Mouse (Mus musculus) ES-E14 (cell line): ENCODE data around the gene Chd4. TPM values are rescaled to one million over a fixed set of nuclear protein-coding genes. Genes with fewer than 3 reads are reported as not detected.

ENCODE experiments used
- DNase-seq: peaks from one replicate; pipeline ENCODE4 v3.0.0-alpha.2; 2013; ENCODE audit warnings: low read depth, low spot score
- H3K27ac ChIP-seq: 2 replicates; pipeline ENCODE4 v1.5.1; 2012; ENCODE audit warnings: low read depth, mild to moderate bottlenecking, low read length, moderate library complexity, mixed read lengths; ENCODE audit not compliant: poor library complexity, insufficient read depth, severe bottlenecking
- H3K36me3 ChIP-seq: 2 replicates; pipeline ENCODE4 v1.6.1; 2012; ENCODE audit warnings: mild to moderate bottlenecking, low read length, moderate library complexity, mixed read lengths; ENCODE audit not compliant: control insufficient read depth, poor library complexity, insufficient read depth, severe bottlenecking
- H3K4me1 ChIP-seq, 2 experiments: fragments of 150-350 bp in 1 of 2; sonication (generic) in 1 of 2; 2 replicates each; pipeline ENCODE4 v1.6.1; 2012; ENCODE audit warnings: low read length in 2 of 2, mild to moderate bottlenecking in 1 of 2, mixed read lengths in 1 of 2; ENCODE audit not compliant: control insufficient read depth in 2 of 2, insufficient read depth in 2 of 2, poor library complexity in 1 of 2
- H3K4me3 ChIP-seq, 2 experiments: fragments of 150-350 bp in 1 of 2; sonication (generic) in 1 of 2; 2 replicates each; pipeline ENCODE4 v1.5.1; 2012; ENCODE audit warnings: low read length in 2 of 2, low read depth in 1 of 2, mild to moderate bottlenecking in 1 of 2, mixed read lengths in 1 of 2; ENCODE audit not compliant: insufficient read depth in 1 of 2, poor library complexity in 1 of 2, severe bottlenecking in 1 of 2
- H3K9ac ChIP-seq: 2 replicates; pipeline ENCODE4 v1.6.1; 2012; ENCODE audit warnings: low read depth, mild to moderate bottlenecking, low read length, mixed read lengths; ENCODE audit not compliant: poor library complexity, insufficient read depth, severe bottlenecking
- H3K9me3 ChIP-seq: fragments of 150-350 bp; sonication (generic); 2 replicates; pipeline ENCODE4 v1.6.1; 2012; ENCODE audit warnings: low read depth, mild to moderate bottlenecking, low read length; ENCODE audit not compliant: control insufficient read depth, insufficient read depth
- CHD2 ChIP-seq: IDR thresholded peaks from 2 replicates; pipeline ENCODE4 v1.6.1; 2014; ENCODE audit warnings: mild to moderate bottlenecking, low read depth, low read length, inconsistent platforms
- HCFC1 ChIP-seq: IDR thresholded peaks from 2 replicates; pipeline ENCODE4 v1.6.1; 2012; ENCODE audit warnings: low read length, inconsistent platforms, borderline replicate concordance; ENCODE audit not compliant: insufficient read depth
- MAFK ChIP-seq: IDR thresholded peaks from 2 replicates; pipeline ENCODE4 v1.6.1; 2014; ENCODE audit warnings: mild to moderate bottlenecking, low read depth, low read length, inconsistent platforms; ENCODE audit not compliant: insufficient read depth
- ZC3H11A ChIP-seq: IDR thresholded peaks from 2 replicates; pipeline ENCODE4 v1.6.1; 2012; ENCODE audit warnings: low read depth, mild to moderate bottlenecking, inconsistent platforms, low read length, borderline replicate concordance
- ZNF384 ChIP-seq: IDR thresholded peaks from 2 replicates; pipeline ENCODE4 v1.6.1; 2012; ENCODE audit warnings: low read depth, low read length, inconsistent platforms
- in situ Hi-C, 2 experiments: fragments of 600-800 bp; cut with MboI; formaldehyde crosslinking; loops; one replicate each; pipeline ENCODE4 v1.15.1; 2025; ENCODE audit warnings: low sequenced_read_pairs in 2 of 2, inconsistent platforms in 1 of 2; ENCODE audit not compliant: unreplicated experiment in 2 of 2
- total RNA-seq: library from RNA; depleted of rRNA; stranded (reverse); fragments of 300-350 nt; gene quantifications from 2 replicates; pipeline ENCODE4 v1.2.3, GENCODE M21; 2012

Chd4 gene
- total RNA-seq, 1 experiment = 344 TPM

DNA sequence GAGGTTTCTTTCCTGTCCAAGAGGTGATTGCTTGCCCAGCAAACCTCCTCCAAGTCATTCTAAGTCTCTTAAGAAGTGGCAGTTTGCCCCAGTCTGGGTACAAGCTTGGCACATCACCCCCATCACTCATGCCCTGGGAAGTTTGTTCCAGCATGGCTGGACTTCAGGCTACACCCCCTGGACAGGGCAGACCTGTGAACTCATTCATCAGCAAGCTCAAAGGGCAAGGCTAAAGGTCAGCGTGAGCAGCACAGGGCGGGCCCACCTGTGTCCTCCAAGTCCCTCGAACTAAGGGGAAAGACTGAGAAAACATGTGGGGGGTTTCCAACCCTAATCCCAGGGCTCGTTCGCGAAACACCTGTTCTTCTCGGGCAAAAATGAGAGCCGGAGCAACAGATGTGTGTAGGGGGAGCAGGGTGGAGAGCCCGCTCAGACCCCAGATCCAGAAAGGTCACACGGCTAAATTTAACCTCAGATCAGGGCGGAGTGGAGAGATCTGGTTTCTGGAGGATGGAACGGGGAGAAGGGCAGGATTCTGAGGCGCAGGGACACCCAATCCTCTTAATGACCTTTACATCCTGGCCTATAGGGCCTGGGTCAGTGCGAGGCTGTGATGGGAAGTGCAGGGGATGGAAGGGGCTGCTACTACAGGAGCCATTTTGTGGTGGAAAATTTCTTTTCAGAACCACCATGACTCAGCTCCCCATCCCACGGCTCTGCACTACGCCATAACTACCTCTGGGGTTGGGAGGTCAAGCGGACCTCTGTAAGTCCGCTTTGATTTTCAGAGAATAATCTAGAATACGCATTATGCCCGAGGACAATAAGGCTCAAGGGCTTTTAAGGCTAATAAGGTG lies 68.2 kb downstream of the Chd4 start:
- peak overlapping the region; percentile 97 for H3K27ac ChIP-seq
- H3K9ac ChIP-seq = peak overlapping the region; percentile 98
- in situ Hi-C loops = no loop called here
- TF ChIP-seq CHD2 (no peak), ZNF384 (no peak), MAFK (peak; percentile 68), ZC3H11A (no peak), HCFC1 (no peak)
- peaks cover 44% of the 10 kb centered on the region for H3K36me3 ChIP-seq
- H3K9me3 ChIP-seq = no peaks in the 10 kb centered on the region
- H3K4me1 ChIP-seq = peaks cover 0 to 14% of the 10 kb centered on the region in 2 experiments; a peak in 2 of 4 replicates
- DNase-seq = no peak
- peak overlapping the region; percentile 87 to 99 for H3K4me3 ChIP-seq

DNA sequence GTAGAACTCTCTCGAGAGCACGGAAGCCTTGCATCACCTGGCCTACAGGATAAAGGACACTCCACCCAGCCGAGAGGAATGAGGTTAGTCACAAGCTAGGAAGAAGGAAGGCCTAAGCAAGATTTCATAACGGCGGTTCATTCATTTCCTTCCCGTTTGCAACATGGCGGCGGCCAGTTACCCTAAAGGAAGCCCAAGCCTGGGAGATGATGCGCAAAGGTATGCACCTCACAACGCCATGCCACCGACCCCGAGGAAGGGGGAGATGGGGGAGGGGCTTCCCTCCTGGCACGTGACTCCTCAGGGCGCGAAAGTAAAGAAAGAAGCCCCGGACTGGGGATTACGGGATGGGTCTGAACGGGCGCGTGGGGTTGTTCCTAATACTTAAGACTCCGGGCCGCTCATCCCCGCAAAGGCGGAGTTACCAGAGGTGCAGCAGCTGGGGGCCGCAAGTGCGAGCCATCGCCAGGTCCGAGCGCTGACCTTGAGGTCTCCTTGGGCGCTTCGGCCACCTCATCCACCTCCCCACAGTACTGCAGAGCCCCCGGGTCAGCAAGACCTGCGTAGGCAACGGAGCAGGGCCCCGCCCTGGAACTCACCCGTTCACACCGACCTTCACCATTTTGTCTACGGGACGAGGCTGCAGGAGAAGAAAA lies 69.0 kb downstream of the Chd4 start:
- Histone ChIP-seq H3K27ac (peak overlapping the region; percentile 97), H3K36me3 (peaks cover 51% of the 10 kb centered on the region), H3K4me3 (peak overlapping the region; percentile 87 to 99), H3K4me1 (peaks cover 0 to 16% of the 10 kb centered on the region in 2 experiments; a peak in 2 of 4 replicates), H3K9me3 (no peaks in the 10 kb centered on the region), H3K9ac (peak overlapping the region; percentile 98)
- in situ Hi-C loops = no loop called here
- TF ChIP-seq MAFK (no peak), HCFC1 (0 out of 2 replicates have a peak, but pooled peaks have one; percentile 30), ZNF384 (no peak), ZC3H11A (no peak)
- DNase-seq = peak; percentile 77

DNA sequence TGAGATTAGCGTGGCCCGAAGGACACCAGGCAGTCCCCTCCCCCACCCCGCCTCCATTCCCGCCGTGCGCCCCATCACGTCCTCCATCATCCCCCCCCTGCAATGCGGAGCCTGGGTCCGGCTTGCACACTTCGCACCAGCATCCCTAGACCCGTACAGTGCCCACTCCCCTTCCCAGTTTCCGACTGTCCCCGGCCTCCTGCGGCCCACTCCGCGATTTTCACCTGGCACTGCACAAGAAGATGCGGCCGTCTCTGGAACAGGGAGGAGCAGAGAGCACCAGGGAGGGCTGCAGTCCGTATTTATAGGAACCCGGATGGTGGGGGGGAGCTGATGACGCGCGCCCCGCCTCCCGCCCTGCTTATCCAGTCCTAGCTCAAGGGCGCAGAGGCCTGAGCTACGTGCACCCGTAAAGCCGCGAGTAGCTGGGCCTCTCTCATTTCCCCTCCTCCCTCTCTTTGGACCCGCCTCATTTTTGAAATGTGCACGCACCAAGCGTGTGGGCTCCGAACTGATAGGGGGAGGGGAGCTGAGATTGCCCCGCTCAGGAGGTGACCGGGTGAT lies 69.6 kb downstream of the Chd4 start:
- Histone ChIP-seq H3K4me3 (peak overlapping the region; percentile 87 to 99), H3K9ac (peak overlapping the region; percentile 98), H3K9me3 (no peaks in the 10 kb centered on the region), H3K27ac (peak overlapping the region; percentile 97), H3K36me3 (peaks cover 53% of the 10 kb centered on the region), H3K4me1 (peaks cover 2 to 18% of the 10 kb centered on the region in 2 experiments; a peak in 1 of 4 replicates)
- in situ Hi-C loops = no loop called here
- TF ChIP-seq MAFK (0 out of 2 replicates have a peak, but pooled peaks have one; percentile 37), ZNF384 (no peak), ZC3H11A (no peak), HCFC1 (peak; percentile 63; the same call in 1 of the 2 replicates), CHD2 (no peak; the same call in 1 of the 2 replicates)
- peak; percentile 96 for DNase-seq

DNA sequence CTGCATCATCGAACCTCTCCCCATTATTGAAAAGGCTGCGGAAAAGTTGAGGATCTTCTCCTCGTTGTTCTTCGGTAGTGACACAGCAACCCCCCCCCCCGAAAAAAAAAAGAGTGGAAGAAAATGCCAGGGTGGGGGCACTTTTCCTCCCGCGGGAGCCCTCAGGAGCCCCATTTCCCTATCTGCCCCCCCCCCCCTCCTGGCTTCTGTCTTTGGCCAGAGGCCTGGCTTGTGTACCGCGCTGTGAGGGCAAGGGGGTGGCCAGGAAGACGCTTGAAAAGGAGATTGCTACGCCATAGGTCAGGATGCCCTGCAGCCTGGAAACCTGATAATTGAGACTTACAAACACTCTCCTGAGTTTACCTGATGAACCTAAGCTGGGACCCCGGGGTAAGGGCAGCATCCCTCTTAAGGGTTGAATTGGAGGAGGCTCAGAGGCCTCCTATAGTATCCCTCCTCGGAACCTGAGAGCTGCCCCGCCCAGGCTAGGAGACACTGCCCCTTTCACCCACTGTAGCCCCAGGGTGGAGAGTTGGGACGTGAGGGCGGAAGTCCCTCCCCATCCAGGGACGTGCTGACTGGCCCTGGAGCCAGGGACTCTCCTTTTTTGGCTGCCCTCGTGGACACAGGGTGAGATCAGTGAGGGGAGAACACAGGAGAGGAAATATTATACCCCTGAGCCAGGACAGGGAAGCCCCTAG lies 70.4 kb downstream of the Chd4 start, which contains the start of gene Gapdh:
Gene Gapdh (minus strand): TSS at position 417 of the 701 bp plus-strand sequence.
- peak within 1 kb of the TSS; percentile 97 for H3K27ac ChIP-seq
- in situ Hi-C loops = no loop called here
- peak within 1 kb of the TSS; percentile 87 to 99 for H3K4me3 ChIP-seq
- no peaks in the 10 kb centered on the region for H3K9me3 ChIP-seq
- peaks cover 61% of the 10 kb centered on the region for H3K36me3 ChIP-seq
- peak within 1 kb of the TSS; percentile 98 for H3K9ac ChIP-seq
- TF ChIP-seq CHD2 = no peak
- TF ChIP-seq ZNF384 = no peak
- TF ChIP-seq MAFK = peak; percentile 51; the same call in 1 of the 2 replicates
- H3K4me1 ChIP-seq = peaks cover 2 to 15% of the 10 kb centered on the region in 2 experiments; a peak in 1 of 4 replicates
- no peak for DNase-seq
